ENCODE assay signal across 18 mouse cellular contexts in genomic region chr13:40846375-40846774, GRCm38 (mm10). TPM values are rescaled to one million over a fixed set of nuclear protein-coding genes. Genes with fewer than 3 reads are reported as not detected.
DNase-seq lines count a peak whose midpoint lies in the region; ATAC-seq and TF ChIP-seq lines count a peak whose summit lies in the region.
"Had no signal": no experiment of that assay in that cellular context is flagged by ENCODE, and none has a peak within 500 bp of the region (broad histone marks: within the 10 kb centered on the region; RNA-seq: fewer than 3 reads in every experiment).

No protein-coding gene starts in this region.

- no peak for ATAC-seq in heart, embryonic 11.5 days (replicated peaks; ENCODE audit: insufficient number of reproducible peaks, low FRiP score, low TSS enrichment)
- ATAC-seq in erythroid progenitor cell, adult 5-6 weeks (replicated peaks; ENCODE audit: low FRiP score, poor library complexity, severe bottlenecking) = no peak
- ATAC-seq: activated CD4-positive, CD25-positive, alpha-beta regulatory T cell, adult 4 months; midbrain, embryonic 13.5 days had no signal

- H3K36me3 ChIP-seq in heart, embryonic 11.5 days (ENCODE audit: control insufficient read depth, insufficient read depth, low read length) = no peaks in the 10 kb centered on the region
- H3K36me3 ChIP-seq in thymus, adult 2 months (ENCODE audit: control insufficient read depth, insufficient read depth, low read length) = no peaks in the 10 kb centered on the region
- H3K36me3 ChIP-seq: embryonic facial prominence, embryonic 12.5 days; hindbrain, embryonic 13.5 days; limb, embryonic 13.5 days; midbrain, embryonic 13.5 days had no signal

- H3K4me1 ChIP-seq in heart, embryonic 11.5 days (ENCODE audit: control insufficient read depth, insufficient read depth, low read length) = no peaks in the 10 kb centered on the region
- no peaks in the 10 kb centered on the region for H3K4me1 ChIP-seq in thymus, adult 2 months (replicated peaks; ENCODE audit: control insufficient read depth, insufficient read depth, low read length)
- H3K4me1 ChIP-seq: embryonic facial prominence, embryonic 12.5 days; hindbrain, embryonic 13.5 days; limb, embryonic 13.5 days; midbrain, embryonic 13.5 days had no signal

- peak; percentile 36 for TF ChIP-seq CTCF in left cerebral cortex, adult 2 months (IDR thresholded peaks at IDR 0.05)
- no peak for TF ChIP-seq CTCF in thymus, adult 2 months (IDR thresholded peaks at IDR 0.05; ENCODE audit: borderline replicate concordance, control insufficient read depth, extremely low read depth, insufficient read depth, low read length, poor library complexity)

- no peak overlapping the region for H3K4me2 ChIP-seq in heart, embryonic 11.5 days
- H3K4me2 ChIP-seq: embryonic facial prominence, embryonic 12.5 days; hindbrain, embryonic 13.5 days; limb, embryonic 13.5 days; midbrain, embryonic 13.5 days had no signal

- peak; percentile 62 for DNase-seq in heart, adult 11 months
- no peak for DNase-seq in left cerebral cortex, adult 2 months (ENCODE audit: extremely low spot score in 1 of 2, low spot score in 2 of 2)
- no peak for DNase-seq in left cerebral cortex, postnatal 4 days
- DNase-seq in thymus, postnatal 4 days = peak; percentile 35
- no peak for DNase-seq in thymus, adult 2 months
- no peak for DNase-seq in adrenal gland, postnatal 14 days
- DNase-seq: cerebellum, postnatal 14 days; gastrocnemius, postnatal 36 days; kidney, adult 11 months had no signal

- WGBS in heart, embryonic 11.5 days (ENCODE audit: insufficient replicate concordance) = 64% methylated on average over 9 of the region's 9 CpGs
- WGBS in thymus, adult 2 months = 37% methylated on average over 9 of the region's 9 CpGs

- no peak overlapping the region for H3K9ac ChIP-seq in heart, embryonic 11.5 days (ENCODE audit: low read depth, low read length)
- H3K9ac ChIP-seq: embryonic facial prominence, embryonic 12.5 days; hindbrain, embryonic 13.5 days; limb, embryonic 13.5 days; midbrain, embryonic 13.5 days had no signal

- H3K4me3 ChIP-seq in heart, embryonic 11.5 days (ENCODE audit: low read depth, low read length) = no peak overlapping the region
- H3K4me3 ChIP-seq in left cerebral cortex, adult 2 months = no peak overlapping the region
- no peak overlapping the region for H3K4me3 ChIP-seq in thymus, adult 2 months (ENCODE audit: control insufficient read depth, insufficient read depth, low read length)
- H3K4me3 ChIP-seq: embryonic facial prominence, embryonic 12.5 days; hindbrain, embryonic 13.5 days; limb, embryonic 13.5 days; midbrain, embryonic 13.5 days; myocyte had no signal

- intact Hi-C loops in left cerebral cortex, adult 2 months (cut with DNase I) = no loop called here
- intact Hi-C loops in left cerebral cortex, postnatal 4 days (cut with DNase I) = loop anchor here (5.0 to 10.0 kb wide), 2 partner anchors 141 to 388 kb away; no protein-coding TSS in a partner anchor

- TF ChIP-seq POLR2A in thymus, adult 2 months (IDR thresholded peaks at IDR 0.05; ENCODE audit: control insufficient read depth, extremely low read depth, insufficient read depth, low read length, poor library complexity) = no peak

- no peaks in the 10 kb centered on the region for H3K9me3 ChIP-seq in heart, embryonic 11.5 days (replicated peaks; ENCODE audit: control insufficient read depth, low read length)
- H3K9me3 ChIP-seq: embryonic facial prominence, embryonic 12.5 days; hindbrain, embryonic 13.5 days; limb, embryonic 13.5 days; midbrain, embryonic 13.5 days had no signal

- no peaks in the 10 kb centered on the region for H3K27me3 ChIP-seq in heart, embryonic 11.5 days (ENCODE audit: control insufficient read depth, insufficient read depth, low read length)
- 0 out of 2 replicates have a peak, but pooled peaks cover 2% of the 10 kb centered on the region for H3K27me3 ChIP-seq in thymus, adult 2 months (ENCODE audit: control insufficient read depth, insufficient read depth, low read length)
- H3K27me3 ChIP-seq: embryonic facial prominence, embryonic 12.5 days; hindbrain, embryonic 13.5 days; limb, embryonic 13.5 days had no signal

- no peak overlapping the region for H3K27ac ChIP-seq in heart, embryonic 11.5 days (ENCODE audit: low read depth, low read length)
- H3K27ac ChIP-seq in left cerebral cortex, adult 2 months = no peak overlapping the region
- no peak overlapping the region for H3K27ac ChIP-seq in thymus, adult 2 months (ENCODE audit: control insufficient read depth, insufficient read depth, low read length)
- H3K27ac ChIP-seq: embryonic facial prominence, embryonic 12.5 days; hindbrain, embryonic 13.5 days; limb, embryonic 13.5 days; macrophage; midbrain, embryonic 13.5 days had no signal

RNA-seq across cellular contexts. Expression of gene Gcnt2, which starts 13.2 kb away (rescaled TPM):
- 4.1 and 4.7 TPM in 2 replicates for polyA plus RNA-seq in heart, embryonic 11.5 days (2014; fragmentation: Nextera tagmentation; extraction: Ambion mirVana)
- 10 to 100 TPM; 21.1 to 21.7 TPM for total RNA-seq in left cerebral cortex, adult 2 months (2021)
- total RNA-seq in left cerebral cortex, postnatal 4 days (2021) = 10 to 100 TPM; 10.7 to 11.7 TPM
- polyA plus RNA-seq in thymus, adult 2 months (2012; rRNA removed) = 1.2 TPM in 2 replicates
- 11.3 and 13.1 TPM in 2 replicates for total RNA-seq in adrenal gland, postnatal 14 days (2021)
- total RNA-seq in erythroid progenitor cell, adult 5-6 weeks (2015; ENCODE audit: low replicate concordance) = 6.1 and 7.1 TPM in 2 replicates
- total RNA-seq in erythroid progenitor cell, adult 5-6 weeks (2017; ENCODE audit: low replicate concordance) = 1.4 and 1.9 TPM in 2 replicates

Comparison
In these comparisons a context has a peak if more than half of its experiments do, and no peak if none do; other contexts are left out.
1. DNase-seq: peak in heart, adult 11 months (single experiment) and thymus, postnatal 4 days (single experiment); none in left cerebral cortex, adult 2 months (0 of 2), left cerebral cortex, postnatal 4 days (single experiment), thymus, adult 2 months (single experiment) and adrenal gland, postnatal 14 days (single experiment).